Mouse (Mus musculus): ENCODE results near the gene Dpep1. TPM values are rescaled to one million over a fixed set of nuclear protein-coding genes. Genes with fewer than 3 reads are reported as not detected.
"Not testable (repeated sequence)": the region's sequence is repeated elsewhere in the genome, so short reads cannot be mapped to it uniquely, and the experiment has no call there.

Gene Dpep1
- polyA plus RNA-seq (2012; rRNA removed): 94.5 and 111 TPM in 2 replicates

GRCm38 (mm10) chr8:123185566-123186409 lies at the start of gene Dpep1:
Gene Dpep1 (plus strand): TSS chr8:123186242.
- no peak for DNase-seq (ENCODE audit: low read depth)

- DNase-seq (ENCODE audit: low read depth): no peak
These were observed 49.8 kb upstream of the Dpep1 start for GRCm38 (mm10) chr8:123136287-123136686.

DNA sequence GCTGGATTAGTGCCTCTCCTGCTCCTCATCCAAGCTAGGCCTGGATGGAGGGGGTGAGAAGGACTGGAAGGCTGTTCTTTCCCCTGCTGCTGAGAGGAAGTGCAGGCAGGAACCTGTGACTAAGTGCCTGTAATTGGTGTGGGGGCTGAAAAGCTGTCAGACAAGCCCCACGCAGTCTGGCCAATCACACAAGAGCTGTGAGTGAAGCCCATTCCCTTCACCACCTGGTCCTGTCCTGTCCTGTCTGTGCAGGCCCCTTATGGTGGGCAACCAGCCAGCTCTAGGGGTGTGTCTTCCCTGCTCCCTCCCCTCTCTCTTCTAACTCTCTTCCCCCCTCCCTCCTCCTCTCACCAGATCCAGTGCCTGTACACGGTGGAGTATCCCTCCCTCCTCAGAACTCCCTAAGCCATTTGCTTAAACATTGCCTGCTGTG lies 48.4 kb upstream of the Dpep1 start:
- DNase-seq (ENCODE audit: low read depth): no peak

DNA sequence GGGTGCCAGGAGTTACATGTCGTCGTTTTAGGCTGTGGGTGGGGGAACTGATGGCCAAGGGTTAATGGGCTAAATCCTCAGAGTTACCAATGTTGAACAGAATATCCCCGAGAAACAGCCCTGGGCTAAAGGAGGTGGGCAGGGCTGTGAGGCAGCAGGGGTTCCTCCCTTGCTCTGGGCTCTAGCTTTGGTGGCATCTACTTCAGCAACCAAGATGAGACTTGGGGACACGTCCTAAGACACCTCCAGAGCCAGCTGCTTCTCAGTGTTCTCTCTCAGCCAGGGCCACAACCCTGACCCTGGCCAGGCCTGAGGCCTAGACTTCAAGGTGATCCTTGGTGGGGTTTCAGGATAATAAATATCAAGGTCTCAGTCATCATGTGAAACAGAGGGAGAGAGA lies 47.3 kb upstream of the Dpep1 start:
- DNase-seq (ENCODE audit: low read depth): no peak

- DNase-seq (ENCODE audit: low read depth): peak; percentile 91
These were observed 44.1 kb upstream of the Dpep1 start for GRCm38 (mm10) chr8:123141741-123142462.

- no peak for DNase-seq (ENCODE audit: low read depth)
These were observed 40.8 kb upstream of the Dpep1 start for GRCm38 (mm10) chr8:123145279-123145678.

DNA sequence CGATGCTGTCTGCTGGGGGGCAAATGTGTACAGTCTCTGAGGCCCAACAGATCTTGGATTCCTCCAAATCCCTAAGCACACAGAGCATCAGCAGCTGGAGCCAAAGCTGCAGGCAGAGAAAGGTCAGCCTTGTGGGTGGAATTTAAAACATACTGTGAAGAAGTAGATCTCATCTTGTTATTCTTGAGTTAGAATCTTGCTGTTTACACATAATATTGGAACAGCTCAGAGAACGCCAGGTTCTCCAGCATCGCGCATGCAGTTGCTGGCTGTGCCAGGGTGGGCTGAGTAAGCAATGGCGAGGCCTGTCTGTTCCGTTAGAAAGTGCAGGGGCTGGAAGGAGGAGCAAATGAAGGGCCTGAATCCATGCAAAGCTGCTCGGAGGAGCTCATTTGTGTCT lies 39.7 kb upstream of the Dpep1 start:
- DNase-seq (ENCODE audit: low read depth): no peak

DNA sequence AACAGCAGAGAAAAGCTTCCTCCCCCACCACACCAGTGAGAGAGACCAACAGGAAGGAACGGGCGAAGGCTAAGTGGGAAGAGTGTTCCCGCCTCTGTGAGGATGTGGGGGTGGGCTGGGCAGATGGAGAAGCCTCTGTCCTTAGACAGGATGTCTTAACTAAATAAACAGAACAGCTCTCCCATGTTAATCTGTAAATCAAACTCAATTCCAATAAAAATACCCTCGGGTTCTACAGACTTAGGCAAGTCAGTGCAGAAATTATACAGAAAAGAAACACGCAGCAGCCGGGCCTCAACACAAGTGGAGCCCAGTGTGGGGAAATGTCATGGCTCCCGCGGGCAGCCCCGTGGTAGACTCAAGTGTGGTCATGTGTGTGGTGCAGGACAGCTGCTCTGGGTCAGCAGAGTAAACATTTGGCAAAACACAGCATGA lies 35.3 kb upstream of the Dpep1 start:
- peak; percentile 96 for DNase-seq (ENCODE audit: low read depth)

GRCm38 (mm10) chr8:123155177-123155576 lies 30.9 kb upstream of the Dpep1 start:
- DNase-seq (ENCODE audit: low read depth): no peak

- DNase-seq (ENCODE audit: low read depth): no peak
These were observed 29.8 kb upstream of the Dpep1 start for GRCm38 (mm10) chr8:123156070-123156773.

- no peak for DNase-seq (ENCODE audit: low read depth)
These were observed 28.1 kb upstream of the Dpep1 start, which contains the start of gene Sult5a1 for GRCm38 (mm10) chr8:123157888-123158465. Gene Sult5a1 (minus strand): TSS chr8:123158315.

DNA sequence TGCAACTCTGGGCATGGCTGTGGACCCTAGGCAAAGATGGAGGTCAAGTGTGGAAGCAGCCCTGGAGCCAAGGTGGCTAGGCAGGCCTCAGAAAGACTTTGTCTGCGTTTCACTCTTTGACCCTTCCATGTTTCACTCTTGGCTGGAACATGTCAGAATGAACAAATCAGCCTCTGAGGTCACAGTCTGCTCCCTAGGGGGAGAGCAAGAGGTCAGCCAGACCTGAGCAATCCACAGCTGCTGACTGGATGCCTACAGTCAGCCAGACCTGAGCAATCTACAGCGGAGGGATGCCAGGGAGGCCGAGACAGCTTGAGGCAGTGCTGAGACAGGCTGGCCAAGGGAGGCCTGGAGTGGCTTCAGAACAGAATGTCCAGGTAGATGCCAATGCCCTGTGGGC lies 4.7 kb upstream of the Dpep1 start:
- no peak for DNase-seq (ENCODE audit: low read depth)

DNA sequence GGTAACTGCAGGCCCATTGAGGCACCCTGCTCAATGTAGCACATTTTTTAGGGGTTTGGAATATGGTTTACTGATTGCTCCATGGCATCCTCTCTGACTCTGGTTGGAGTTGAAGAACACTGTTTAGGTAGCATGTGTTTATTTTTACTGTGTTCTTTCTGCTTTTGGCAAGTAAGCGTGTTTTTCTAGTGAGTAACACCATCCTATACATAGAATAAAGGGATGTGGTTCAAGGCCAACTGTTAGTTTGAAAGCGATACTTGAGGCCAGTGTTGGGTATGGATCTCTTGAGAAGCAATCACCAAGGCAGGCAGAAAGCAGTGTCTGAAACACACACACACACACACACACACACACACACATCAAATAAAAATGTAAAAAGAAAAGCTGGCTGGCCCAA lies 2.0 kb downstream of the Dpep1 start:
- no peak for DNase-seq (ENCODE audit: low read depth)

DNA sequence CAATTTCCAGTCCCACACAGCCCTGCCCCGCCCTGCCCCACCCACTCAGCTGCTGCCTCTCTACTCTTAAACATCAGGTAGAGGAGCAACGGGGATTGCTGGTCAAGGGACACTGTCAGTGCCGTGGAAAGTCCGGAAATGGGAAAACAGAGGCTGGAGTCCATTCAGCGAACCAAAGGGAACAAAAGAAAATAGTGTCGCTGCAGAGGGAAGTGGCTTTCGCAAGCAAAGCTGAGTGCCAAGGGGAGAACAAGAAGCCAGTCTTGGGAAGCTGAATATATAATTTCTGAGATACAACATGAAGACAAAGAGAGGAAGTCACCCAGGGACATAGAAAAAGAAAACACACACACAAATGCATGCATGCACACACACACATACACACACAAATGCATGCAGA lies 2.8 kb downstream of the Dpep1 start:
- DNase-seq (ENCODE audit: low read depth): no peak

GRCm38 (mm10) chr8:123190678-123191077 lies 4.6 kb downstream of the Dpep1 start:
- peak; percentile 84 for DNase-seq (ENCODE audit: low read depth)

- DNase-seq (ENCODE audit: low read depth): no peak
These were observed 5.9 kb downstream of the Dpep1 start for GRCm38 (mm10) chr8:123191908-123192307.

GRCm38 (mm10) chr8:123193771-123194170 lies 7.7 kb downstream of the Dpep1 start:
- no peak for DNase-seq (ENCODE audit: low read depth)

- not testable (repeated sequence) for DNase-seq (ENCODE audit: low read depth)
These were observed 11.0 kb downstream of the Dpep1 start for GRCm38 (mm10) chr8:123197016-123197415.

GRCm38 (mm10) chr8:123199864-123200263 lies 13.8 kb downstream of the Dpep1 start:
- DNase-seq (ENCODE audit: low read depth): no peak

DNA sequence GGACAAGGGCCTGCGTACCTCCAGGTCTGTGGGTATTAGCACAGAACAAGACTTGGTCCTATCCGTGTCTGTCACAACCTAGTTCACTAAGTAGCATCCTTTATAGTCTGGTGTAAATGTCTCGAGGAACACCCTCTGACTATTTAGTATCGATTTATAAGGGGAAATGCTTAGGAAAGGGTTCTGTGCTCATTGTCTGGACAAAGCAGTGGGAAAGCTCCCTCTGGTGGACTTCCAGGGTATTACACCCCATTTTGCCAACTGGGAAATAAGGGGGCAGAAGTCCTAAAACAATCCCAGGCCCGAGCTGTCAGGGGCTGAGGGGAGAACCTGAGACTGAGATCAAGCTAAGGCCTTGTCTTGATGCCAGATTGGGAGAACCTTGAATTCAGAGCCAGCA lies 16.2 kb downstream of the Dpep1 start:
- DNase-seq (ENCODE audit: low read depth): no peak

- no peak for DNase-seq (ENCODE audit: low read depth)
These were observed 17.5 kb downstream of the Dpep1 start for GRCm38 (mm10) chr8:123203571-123203970.

DNA sequence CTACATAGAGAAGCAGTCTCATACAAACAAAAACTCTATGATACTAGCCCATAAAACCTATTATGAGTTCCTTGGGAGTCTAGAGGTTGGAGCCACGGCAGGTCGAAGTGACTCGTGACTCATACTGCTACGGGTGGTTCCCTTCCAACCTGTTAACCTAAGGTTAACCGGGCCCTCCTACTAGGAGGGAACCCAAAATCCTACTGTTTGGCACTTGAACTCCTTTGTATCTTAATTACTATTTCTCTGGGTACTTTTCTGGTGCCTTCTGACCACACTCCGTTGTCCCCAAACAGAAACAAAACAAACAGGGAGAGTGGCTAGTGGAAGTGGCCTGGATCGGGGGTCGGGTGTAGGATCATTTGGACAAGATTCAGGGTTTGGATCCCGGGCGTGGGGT lies 25.8 kb downstream of the Dpep1 start:
- no peak for DNase-seq (ENCODE audit: low read depth)
